Mouse (Mus musculus) adrenal gland, postnatal 4 days (tissue): ENCODE data around the gene Ctcf. TPM values are rescaled to one million over a fixed set of nuclear protein-coding genes. Genes with fewer than 3 reads are reported as not detected.

Source experiments
- DNase-seq, 2 experiments: peaks; one replicate each; pipeline ENCODE4 v3.0.0; 2021 to 2022; ENCODE audit warnings: low spot score in 2 of 2, mixed read lengths in 2 of 2
- total RNA-seq, 2 experiments: library from RNA; stranded (reverse); gene quantifications; 2 replicates each; pipeline ENCODE4 v1.2.3; 2021

Gene Ctcf
- total RNA-seq, 2 experiments from 2014 or later: 73.8 to 94.0 TPM

- DNase-seq: no peak
Observed at GRCm38 (mm10) chr8:105615942-105616341, 20.4 kb upstream of the Ctcf start.

GRCm38 (mm10) chr8:105617451-105618278 is 18.7 kb upstream of the Ctcf start:
- no peak for DNase-seq

- no peak for DNase-seq
Observed at GRCm38 (mm10) chr8:105618279-105618634, 18.1 kb upstream of the Ctcf start.

GRCm38 (mm10) chr8:105618892-105619591 is 17.3 kb upstream of the Ctcf start:
- DNase-seq: no peak

- no peak for DNase-seq
Observed at GRCm38 (mm10) chr8:105620211-105620610, 16.2 kb upstream of the Ctcf start.

- DNase-seq: no peak
Observed at GRCm38 (mm10) chr8:105620946-105621720, 15.2 kb upstream of the Ctcf start.

- DNase-seq: no peak
Observed at GRCm38 (mm10) chr8:105621841-105622240, 14.5 kb upstream of the Ctcf start.

- DNase-seq: peak; percentile 86 to 89
Observed at GRCm38 (mm10) chr8:105622421-105622920, 13.9 kb upstream of the Ctcf start.

GRCm38 (mm10) chr8:105623118-105623517 is 13.2 kb upstream of the Ctcf start:
- DNase-seq: no peak

- no peak for DNase-seq
Observed at GRCm38 (mm10) chr8:105623679-105624245, 12.6 kb upstream of the Ctcf start.

GRCm38 (mm10) chr8:105624401-105624800 is 12.0 kb upstream of the Ctcf start:
- DNase-seq: no peak

- no peak for DNase-seq
Observed at GRCm38 (mm10) chr8:105624831-105625230, 11.5 kb upstream of the Ctcf start.

GRCm38 (mm10) chr8:105626086-105626485 is 10.3 kb upstream of the Ctcf start:
- DNase-seq: no peak

- no peak for DNase-seq
Observed at GRCm38 (mm10) chr8:105629337-105629736, 7.0 kb upstream of the Ctcf start.

GRCm38 (mm10) chr8:105634771-105635458 is 1.5 kb upstream of the Ctcf start:
- no peak for DNase-seq

- no peak for DNase-seq
Observed at GRCm38 (mm10) chr8:105635481-105635880, 887 bp upstream of the Ctcf start.

GRCm38 (mm10) chr8:105636963-105637510 is 669 bp downstream of the Ctcf start, which contains the start of gene Agrp:
Gene Agrp (minus strand): TSS chr8:105637393.
- DNase-seq: no peak

- DNase-seq: no peak
Observed at GRCm38 (mm10) chr8:105637601-105638041, 1.3 kb downstream of the Ctcf start.

GRCm38 (mm10) chr8:105638510-105638909 is 2.1 kb downstream of the Ctcf start:
- DNase-seq: no peak

GRCm38 (mm10) chr8:105639835-105640234 is 3.5 kb downstream of the Ctcf start:
- DNase-seq: no peak
